Mouse (Mus musculus) urinary bladder, postnatal 4 days (tissue): ENCODE data around the gene Katna1.

ENCODE experiments used
- DNase-seq, 2 experiments: peaks; one replicate each; pipeline ENCODE4 v3.0.0; 2021 to 2022; ENCODE audit warnings: low spot score in 2 of 2

Gene Katna1

GRCm38 (mm10) chr10:7779751-7780237 is 54.0 kb downstream of the Katna1 start:
- no peak for DNase-seq

GRCm38 (mm10) chr10:7780238-7781176 is 54.7 kb downstream of the Katna1 start:
- DNase-seq = peak; percentile 84 to 88

GRCm38 (mm10) chr10:7781214-7781613 is 55.4 kb downstream of the Katna1 start:
- DNase-seq = no peak

DNA sequence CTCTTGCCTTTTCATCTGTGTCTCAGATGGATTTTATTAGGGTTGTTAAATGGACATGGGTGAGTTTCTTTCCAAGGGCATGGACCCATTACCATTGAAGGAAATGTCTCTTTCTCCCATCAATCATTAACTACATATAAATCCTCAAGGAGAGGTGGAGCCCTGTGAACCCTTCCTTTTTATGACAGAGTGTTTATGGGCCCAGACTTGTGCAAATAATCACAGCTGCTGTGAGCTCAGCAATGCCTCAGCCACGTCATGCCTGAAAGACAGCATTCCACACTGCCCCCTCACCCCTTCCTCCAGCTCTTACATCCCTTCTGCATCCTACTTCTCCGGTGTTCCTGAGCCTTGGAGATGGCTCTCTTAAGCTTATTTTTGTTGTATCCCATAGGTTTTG is 61.5 kb downstream of the Katna1 start:
- no peak for DNase-seq

GRCm38 (mm10) chr10:7792254-7792750 is 66.5 kb downstream of the Katna1 start:
- DNase-seq = no peak

- peak; percentile 87 to 91 for DNase-seq
Observed at GRCm38 (mm10) chr10:7792751-7793385, 67.1 kb downstream of the Katna1 start, which contains the start of the genes Ginm1 and Ppil4. TSS of gene Ginm1 (minus strand) at chr10:7792824. TSS of gene Ppil4 (plus strand) at chr10:7792891.

- no peak for DNase-seq
Observed at GRCm38 (mm10) chr10:7801258-7801657, 75.5 kb downstream of the Katna1 start.

- DNase-seq = no peak
Observed at GRCm38 (mm10) chr10:7802519-7803140, 76.8 kb downstream of the Katna1 start.

GRCm38 (mm10) chr10:7809937-7810336 is 84.1 kb downstream of the Katna1 start:
- DNase-seq = no peak
